Mouse (Mus musculus): ENCODE data around the gene Rad51ap2. TPM values are rescaled to one million over a fixed set of nuclear protein-coding genes. Genes with fewer than 3 reads are reported as not detected.

The Rad51ap2 gene
- polyA plus RNA-seq (2016; fragmentation: Nextera tagmentation; extraction: Ambion mirVana), result 0.30 and 0.33 TPM in 2 replicates

DNA sequence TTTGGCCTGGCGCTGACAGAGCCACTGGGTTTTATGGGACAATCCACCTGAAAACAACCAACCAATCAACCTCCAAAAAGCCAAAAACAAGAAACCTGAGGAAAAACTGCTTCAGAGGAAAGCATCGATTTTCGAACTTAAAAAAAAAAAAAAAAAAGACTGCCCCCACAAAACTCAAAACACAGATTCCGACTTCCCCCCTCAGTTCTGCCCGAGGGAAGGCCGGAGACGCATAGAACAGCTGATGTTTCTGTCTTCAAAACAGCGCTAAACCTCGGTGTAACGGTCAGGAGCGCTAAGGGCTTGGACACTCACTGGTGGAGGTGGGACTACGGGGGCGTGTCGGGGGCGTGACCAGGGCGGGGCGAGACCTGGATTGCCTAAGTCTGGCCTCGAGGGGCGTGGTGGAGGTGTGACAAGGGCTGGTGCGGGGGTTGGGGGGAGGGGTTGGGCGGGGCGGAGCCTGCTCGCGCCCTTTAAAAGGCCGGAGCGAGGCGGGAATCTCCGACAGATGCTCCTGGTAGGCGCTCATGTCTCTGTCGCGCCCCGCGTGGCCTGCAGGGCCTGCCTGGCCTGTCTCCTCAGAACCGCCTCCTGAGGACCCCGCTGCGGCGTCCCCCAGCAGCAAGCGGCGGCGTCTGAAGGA, at the start of gene Rad51ap2:
Rad51ap2 (plus strand) TSS at position 531 of the 646 bp plus-strand sequence.
- Histone ChIP-seq H3K9me3 (no peaks in the 10 kb centered on the region), H3K27me3 (ENCODE audit: insufficient read depth, poor library complexity, severe bottlenecking) (no peaks in the 10 kb centered on the region), H3K4me1 (no peaks in the 10 kb centered on the region), H3K36me3 (no peaks in the 10 kb centered on the region), H3K4me3 (peak within 1 kb of the TSS; percentile 69), H3K27ac (peak within 1 kb of the TSS; percentile 73; the same call in 1 of the 2 replicates)
- DNase-seq (ENCODE audit: low spot score), result peak; percentile 98
- WGBS, result 1% methylated on average over 40 of the region's 40 CpGs

DNA sequence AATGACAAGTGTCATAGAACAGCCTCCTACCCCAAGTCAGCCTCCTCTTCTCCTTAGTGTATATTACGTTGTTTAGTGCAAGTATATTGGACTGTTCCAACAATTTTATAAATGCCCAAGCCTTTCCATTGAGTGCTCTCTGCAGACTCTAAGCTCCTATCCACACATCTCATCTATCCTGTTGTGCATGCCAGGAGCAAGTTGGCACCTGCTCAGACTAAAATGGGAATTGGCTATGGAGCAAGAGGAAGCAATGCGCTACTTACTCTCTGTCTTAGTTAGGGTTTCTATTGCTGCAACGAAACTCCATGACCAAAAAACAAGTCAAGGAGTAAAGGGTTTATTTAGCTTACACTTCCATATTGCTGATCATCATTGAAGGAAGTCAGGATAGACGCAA, 48.2 kb upstream of the Rad51ap2 start:
- Histone ChIP-seq H3K4me1 (no peaks in the 10 kb centered on the region), H3K4me3 (no peak overlapping the region), H3K36me3 (no peaks in the 10 kb centered on the region), H3K27me3 (ENCODE audit: insufficient read depth, poor library complexity, severe bottlenecking) (no peaks in the 10 kb centered on the region), H3K27ac (no peak overlapping the region), H3K9me3 (no peaks in the 10 kb centered on the region)
- no peak for DNase-seq (ENCODE audit: low spot score)
- WGBS, result 87% methylated on average over 4 of the region's 4 CpGs

DNA sequence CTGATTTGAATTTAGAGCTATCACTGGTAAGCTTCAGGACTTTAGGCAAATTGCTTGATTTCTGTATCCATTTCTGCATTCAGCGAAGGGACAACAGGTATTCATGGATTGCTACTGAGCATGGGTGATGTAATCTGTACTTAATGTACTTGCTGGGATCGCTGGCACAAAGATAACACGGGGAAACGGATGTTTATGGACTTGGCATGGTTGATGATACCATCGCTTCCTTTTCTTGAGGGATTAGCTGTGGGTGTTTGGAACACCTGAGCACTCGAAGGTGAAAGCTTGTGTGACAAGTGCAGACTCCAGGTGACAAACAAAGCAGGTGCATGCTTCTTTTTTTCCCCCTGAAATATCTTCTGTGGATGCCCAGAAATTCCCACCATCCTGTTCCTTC, 37.8 kb upstream of the Rad51ap2 start:
- H3K4me3 ChIP-seq, result no peak overlapping the region
- H3K9me3 ChIP-seq, result no peaks in the 10 kb centered on the region
- H3K27me3 ChIP-seq (ENCODE audit: insufficient read depth, poor library complexity, severe bottlenecking), result no peaks in the 10 kb centered on the region
- no peak overlapping the region for H3K27ac ChIP-seq
- no peaks in the 10 kb centered on the region for H3K4me1 ChIP-seq
- DNase-seq (ENCODE audit: low spot score), result no peak
- no peaks in the 10 kb centered on the region for H3K36me3 ChIP-seq
- 76% methylated on average over 6 of the region's 6 CpGs for WGBS

DNA sequence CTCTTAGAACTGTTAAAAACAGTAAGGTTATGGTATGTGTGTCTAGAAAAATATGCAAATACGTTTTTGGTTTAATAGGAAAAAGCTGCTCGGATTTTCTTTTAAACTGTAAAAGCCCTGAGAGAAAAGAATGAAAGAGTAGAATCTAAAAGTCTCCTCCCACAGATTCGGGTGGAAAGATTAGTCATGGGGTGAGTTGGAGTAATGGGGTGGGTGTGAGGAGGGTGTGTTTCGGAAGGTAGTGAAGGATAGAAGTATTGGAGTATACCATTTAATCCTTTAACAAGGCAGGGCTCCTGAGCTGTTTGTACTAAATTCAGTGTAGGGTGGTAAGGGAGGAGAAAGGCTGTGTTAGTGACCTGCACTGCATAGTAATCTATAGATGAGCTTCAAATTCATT, 28.5 kb upstream of the Rad51ap2 start:
- 76% methylated on average over 4 of the region's 4 CpGs for WGBS
- H3K36me3 ChIP-seq, result no peaks in the 10 kb centered on the region
- no peaks in the 10 kb centered on the region for H3K9me3 ChIP-seq
- no peaks in the 10 kb centered on the region for H3K4me1 ChIP-seq
- no peak overlapping the region for H3K4me3 ChIP-seq
- H3K27ac ChIP-seq, result no peak overlapping the region
- H3K27me3 ChIP-seq (ENCODE audit: insufficient read depth, poor library complexity, severe bottlenecking), result no peaks in the 10 kb centered on the region
- no peak for DNase-seq (ENCODE audit: low spot score)

DNA sequence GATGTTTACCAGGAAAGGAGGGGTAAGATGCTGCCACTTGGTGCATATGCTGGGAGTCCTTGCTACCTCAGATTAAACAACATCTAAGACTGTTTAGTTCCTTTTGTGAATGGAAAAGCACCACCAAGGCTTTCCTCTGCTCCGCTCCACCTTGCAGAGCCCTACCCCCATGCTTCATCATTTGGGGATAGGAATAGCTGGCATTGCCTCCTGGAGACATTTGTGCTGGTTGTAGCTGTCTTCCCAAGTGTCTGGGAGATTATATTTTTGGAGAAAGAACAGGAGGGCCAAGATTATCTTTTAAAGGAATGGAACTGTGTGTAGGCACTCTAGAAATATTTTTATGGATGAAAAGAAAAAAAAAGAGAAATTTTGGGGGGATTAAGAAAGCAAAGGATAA, 22.8 kb upstream of the Rad51ap2 start:
- WGBS, result 94% methylated on average over 1 of the region's 1 CpGs
- H3K36me3 ChIP-seq, result no peaks in the 10 kb centered on the region
- H3K27me3 ChIP-seq (ENCODE audit: insufficient read depth, poor library complexity, severe bottlenecking), result peaks cover 11% of the 10 kb centered on the region; the same call in 1 of the 2 replicates
- peaks cover 23% of the 10 kb centered on the region for H3K4me1 ChIP-seq
- no peak overlapping the region for H3K27ac ChIP-seq
- DNase-seq (ENCODE audit: low spot score), result no peak
- no peaks in the 10 kb centered on the region for H3K9me3 ChIP-seq
- no peak overlapping the region for H3K4me3 ChIP-seq

DNA sequence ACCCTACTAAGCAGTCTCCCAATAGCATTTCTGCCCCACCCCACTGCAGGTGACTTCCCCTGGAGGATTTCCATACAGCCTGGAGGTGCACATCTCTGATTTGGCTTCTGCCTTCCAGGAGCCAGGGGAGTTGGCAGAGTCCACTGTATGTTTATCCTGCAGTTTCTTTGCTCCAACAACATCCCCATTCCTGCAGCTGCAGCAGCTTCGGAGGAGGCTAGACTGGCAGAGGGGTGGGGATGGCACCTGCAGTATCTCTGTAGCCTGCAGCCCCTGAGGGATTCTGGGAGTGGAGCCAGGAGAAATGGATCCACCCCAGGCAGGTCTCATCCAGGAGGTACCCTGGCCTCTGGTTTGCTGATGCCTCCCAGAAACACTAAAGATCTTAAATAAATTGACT, 22.2 kb upstream of the Rad51ap2 start:
- Histone ChIP-seq H3K4me1 (peaks cover 23% of the 10 kb centered on the region), H3K4me3 (no peak overlapping the region), H3K27ac (no peak overlapping the region), H3K27me3 (ENCODE audit: insufficient read depth, poor library complexity, severe bottlenecking) (peaks cover 17% of the 10 kb centered on the region), H3K9me3 (no peaks in the 10 kb centered on the region), H3K36me3 (no peaks in the 10 kb centered on the region)
- DNase-seq (ENCODE audit: low spot score), result no peak
- WGBS, result 41% methylated on average over 1 of the region's 1 CpGs

DNA sequence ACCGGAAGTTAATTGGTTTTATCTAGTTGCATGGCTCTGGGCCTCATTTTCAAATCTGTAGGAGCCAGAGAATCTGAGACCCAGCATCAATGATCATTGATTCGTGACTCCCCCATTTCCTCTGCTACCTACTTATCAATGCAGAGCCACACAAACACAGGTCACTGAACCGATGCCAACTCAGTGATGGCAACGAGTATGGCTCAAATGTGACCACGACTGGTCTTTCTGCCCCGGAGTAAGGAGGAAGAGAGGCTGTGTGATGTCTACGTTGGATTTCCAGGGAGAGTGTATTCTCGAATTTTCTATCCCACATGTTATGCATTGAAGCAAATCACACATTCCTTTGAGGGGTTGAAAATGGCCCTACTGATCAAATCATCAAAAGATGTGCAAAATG, 21.4 kb upstream of the Rad51ap2 start:
- Histone ChIP-seq H3K36me3 (no peaks in the 10 kb centered on the region), H3K4me1 (peaks cover 23% of the 10 kb centered on the region), H3K4me3 (no peak overlapping the region), H3K9me3 (no peaks in the 10 kb centered on the region), H3K27me3 (ENCODE audit: insufficient read depth, poor library complexity, severe bottlenecking) (peaks cover 20% of the 10 kb centered on the region), H3K27ac (no peak overlapping the region)
- no peak for DNase-seq (ENCODE audit: low spot score)
- 76% methylated on average over 8 of the region's 8 CpGs for WGBS

DNA sequence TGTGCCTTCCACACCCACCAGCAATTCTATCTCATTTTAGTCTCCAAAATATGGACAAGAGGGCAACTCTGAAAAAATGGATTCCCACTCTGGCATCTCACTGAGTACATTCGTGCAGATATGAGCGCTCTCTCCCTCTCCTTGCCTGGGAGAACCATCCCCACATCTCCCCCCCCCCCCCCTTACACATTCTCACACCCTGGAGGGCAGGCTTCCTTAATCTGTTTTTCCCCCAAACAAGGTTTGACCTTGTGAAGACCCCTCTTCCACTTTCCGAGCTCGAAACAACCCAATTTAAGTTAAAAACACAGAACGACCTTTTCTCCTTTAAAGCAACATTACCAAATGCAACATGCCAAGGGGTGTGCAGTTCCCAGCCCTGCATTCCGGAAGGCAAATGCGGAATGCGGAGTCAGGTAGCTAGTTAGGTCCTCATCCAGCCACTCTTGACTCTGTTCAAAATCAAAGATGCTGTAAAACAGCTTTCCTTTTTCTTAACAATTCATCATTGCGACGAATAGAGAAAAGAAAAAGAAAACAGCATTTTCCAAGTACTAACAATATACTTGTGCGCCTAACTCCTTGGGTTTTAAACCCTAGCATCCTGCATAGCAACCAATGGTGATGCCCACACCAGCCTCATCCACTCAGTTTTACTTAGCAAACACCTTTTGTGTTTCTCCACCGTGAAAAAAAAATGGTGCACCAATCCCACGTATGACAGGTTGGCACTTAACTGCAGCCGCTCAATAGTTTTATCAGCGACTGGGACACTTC, 20.4 kb upstream of the Rad51ap2 start:
- Histone ChIP-seq H3K4me3 (peak overlapping the region; percentile 58), H3K27ac (no peak overlapping the region), H3K27me3 (ENCODE audit: insufficient read depth, poor library complexity, severe bottlenecking) (peaks cover 20% of the 10 kb centered on the region), H3K4me1 (peaks cover 23% of the 10 kb centered on the region), H3K36me3 (no peaks in the 10 kb centered on the region), H3K9me3 (no peaks in the 10 kb centered on the region)
- WGBS, result 8% methylated on average over 15 of the region's 15 CpGs
- no peak for DNase-seq (ENCODE audit: low spot score)

DNA sequence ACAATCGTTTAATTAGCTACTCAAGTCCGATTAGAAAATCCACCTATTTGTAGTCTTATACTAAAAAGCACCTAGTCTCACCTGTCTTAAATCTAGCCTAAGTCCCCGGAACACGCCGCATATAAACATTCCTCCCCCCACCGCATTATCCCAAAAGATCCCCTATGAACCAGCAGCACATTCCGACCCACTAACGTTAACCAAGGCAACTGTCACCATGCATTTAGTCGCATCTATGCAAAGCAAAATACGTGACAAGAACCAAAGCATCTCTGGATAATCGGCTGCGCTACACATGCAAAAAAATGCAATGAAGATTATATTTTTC, 19.9 kb upstream of the Rad51ap2 start:
- Histone ChIP-seq H3K27ac (no peak overlapping the region), H3K36me3 (no peaks in the 10 kb centered on the region), H3K4me3 (peak overlapping the region; percentile 58), H3K9me3 (no peaks in the 10 kb centered on the region), H3K4me1 (peaks cover 23% of the 10 kb centered on the region), H3K27me3 (ENCODE audit: insufficient read depth, poor library complexity, severe bottlenecking) (peaks cover 20% of the 10 kb centered on the region)
- no peak for DNase-seq (ENCODE audit: low spot score)
- WGBS, result 5% methylated on average over 12 of the region's 12 CpGs

DNA sequence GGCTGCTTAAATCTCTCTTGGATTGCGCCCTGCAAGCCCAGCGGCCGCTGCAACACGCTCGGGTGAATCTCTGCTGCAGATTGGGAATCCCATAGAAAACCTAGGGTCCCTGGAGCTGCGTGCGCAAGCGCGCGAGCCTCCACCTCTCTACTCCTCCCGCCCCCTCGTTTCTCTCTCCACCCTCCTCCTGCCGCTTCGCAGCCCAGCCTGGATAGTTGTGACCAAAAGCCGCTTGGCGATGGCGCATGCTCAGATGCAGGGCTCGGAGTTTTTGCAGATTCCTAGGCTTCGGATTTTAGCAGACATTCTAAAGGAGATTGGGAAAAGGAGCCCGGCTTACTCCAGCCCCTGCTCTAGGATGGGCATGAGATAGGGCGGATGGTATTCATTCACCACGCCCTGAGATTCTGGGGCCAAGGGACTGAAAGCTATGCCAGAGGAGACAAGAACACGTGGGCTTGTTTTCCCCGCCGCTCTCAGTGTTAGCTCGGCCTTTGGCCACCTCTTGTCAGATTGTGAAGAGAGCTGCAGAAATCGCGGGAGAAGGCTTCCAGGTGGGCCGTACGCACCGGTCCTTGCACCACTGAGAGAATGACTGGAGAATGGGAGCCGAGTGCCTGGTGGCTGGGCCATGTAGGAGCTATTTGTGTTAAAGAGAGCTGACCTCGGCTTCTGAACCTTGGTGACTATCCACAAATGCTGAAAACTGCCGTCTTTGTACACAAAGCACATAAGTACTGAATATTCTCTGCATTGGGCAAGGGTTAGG, 19.2 kb upstream of the Rad51ap2 start, which contains the start of gene Vsnl1:
Vsnl1 (minus strand) TSS at position 117 of the 769 bp plus-strand sequence.
- Histone ChIP-seq H3K9me3 (no peaks in the 10 kb centered on the region), H3K4me1 (peaks cover 23% of the 10 kb centered on the region), H3K4me3 (peak within 1 kb of the TSS; percentile 58), H3K27me3 (ENCODE audit: insufficient read depth, poor library complexity, severe bottlenecking) (peaks cover 20% of the 10 kb centered on the region), H3K27ac (peak within 1 kb of the TSS; percentile 64; the same call in 1 of the 2 replicates), H3K36me3 (no peaks in the 10 kb centered on the region)
- WGBS, result 6% methylated on average over 34 of the region's 34 CpGs
- DNase-seq (ENCODE audit: low spot score), result peak; percentile 92

DNA sequence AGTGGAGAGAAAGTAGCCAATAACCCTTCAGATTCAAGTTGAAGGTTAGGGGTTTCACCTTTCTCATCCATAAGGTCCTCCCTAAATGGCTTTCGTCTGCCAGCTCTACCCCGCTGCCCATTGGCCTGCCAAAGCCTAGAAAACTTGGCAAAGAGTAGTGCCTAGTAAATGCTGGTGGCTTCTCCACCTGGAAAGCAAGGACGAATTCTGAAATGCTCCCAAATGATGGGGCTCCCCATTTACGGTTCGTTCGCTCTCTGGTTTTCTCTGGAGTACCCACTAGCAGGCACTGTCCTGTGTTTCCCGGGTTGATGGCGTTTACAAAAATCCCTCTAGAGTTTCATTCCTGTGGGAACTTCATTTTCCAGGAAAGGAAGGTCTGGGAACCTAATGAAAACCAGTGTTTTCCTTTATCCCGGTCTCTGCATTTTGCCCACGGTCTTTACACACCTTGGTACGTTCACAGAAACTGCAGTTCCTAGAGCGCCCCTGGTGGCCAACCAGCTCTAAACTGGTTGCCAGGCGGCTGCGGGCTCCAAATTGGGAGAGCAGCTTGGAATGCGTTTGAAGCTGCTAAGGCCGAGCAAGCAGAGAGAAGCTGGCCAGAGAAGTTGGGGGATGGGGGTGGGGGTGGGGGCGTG, 18.5 kb upstream of the Rad51ap2 start:
- peaks cover 23% of the 10 kb centered on the region for H3K4me1 ChIP-seq
- H3K27me3 ChIP-seq (ENCODE audit: insufficient read depth, poor library complexity, severe bottlenecking), result peaks cover 20% of the 10 kb centered on the region
- DNase-seq (ENCODE audit: low spot score), result peak; percentile 88
- H3K9me3 ChIP-seq, result no peaks in the 10 kb centered on the region
- no peaks in the 10 kb centered on the region for H3K36me3 ChIP-seq
- 18% methylated on average over 17 of the region's 17 CpGs for WGBS
- H3K4me3 ChIP-seq, result peak overlapping the region; percentile 58
- no peak overlapping the region for H3K27ac ChIP-seq

DNA sequence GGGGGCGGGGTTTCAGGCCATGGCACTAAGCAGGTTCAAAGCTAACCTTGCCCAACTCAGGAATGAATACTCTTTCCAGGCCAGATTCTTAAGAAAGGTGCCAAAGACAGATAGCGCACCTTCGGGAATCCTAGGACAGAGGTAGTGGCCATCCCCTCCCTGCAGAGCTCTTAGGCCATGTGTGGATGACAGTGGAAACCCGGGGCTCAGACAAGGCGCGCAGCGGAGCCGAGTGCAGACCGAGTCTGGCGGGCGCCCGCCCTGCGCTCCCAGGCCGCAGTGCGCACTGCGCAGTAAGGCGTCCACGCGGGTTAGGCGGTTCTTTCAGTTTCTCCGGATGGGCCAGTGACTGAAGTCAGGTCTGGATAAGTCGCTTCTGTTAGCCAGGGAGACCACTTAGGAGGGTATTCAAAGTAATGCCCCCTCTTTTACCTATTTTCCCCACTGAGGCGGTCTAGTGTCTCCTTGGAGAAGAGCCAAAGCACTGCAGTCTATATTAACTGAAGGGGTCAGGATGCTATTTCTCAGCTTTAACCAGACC, 17.9 kb upstream of the Rad51ap2 start:
- 0 out of 2 replicates have a peak, but pooled peaks cover under 1% of the 10 kb centered on the region for H3K9me3 ChIP-seq
- peaks cover 23% of the 10 kb centered on the region for H3K4me1 ChIP-seq
- peaks cover 20% of the 10 kb centered on the region for H3K27me3 ChIP-seq (ENCODE audit: insufficient read depth, poor library complexity, severe bottlenecking)
- H3K27ac ChIP-seq, result peak overlapping the region; percentile 39; the same call in 1 of the 2 replicates
- H3K36me3 ChIP-seq, result no peaks in the 10 kb centered on the region
- H3K4me3 ChIP-seq, result peak overlapping the region; percentile 58
- no peak for DNase-seq (ENCODE audit: low spot score)
- 18% methylated on average over 23 of the region's 23 CpGs for WGBS
